Mouse (Mus musculus) Patski (cell line): Measurements from ENCODE around the gene Eif2b5. TPM values are rescaled to one million over a fixed set of nuclear protein-coding genes. Genes with fewer than 3 reads are reported as not detected.

Source experiments
- ATAC-seq: fragments of 100-300 bp; one replicate; pipeline ENCODE4 v1.8.0; 2021
- CTCF ChIA-PET: fragments of 350-600 bp; sonication (Branson Sonifier 250); formaldehyde crosslinking; loops from one replicate; lab custom pipeline; 2022; ENCODE audit warnings: inconsistent platforms; lab: Charles Lee
- POLR2A ChIA-PET: fragments of 350-600 bp; sonication (Branson Sonifier 250); formaldehyde crosslinking; loops from one replicate; lab custom pipeline; 2022; ENCODE audit warnings: antibody characterized with exemption, inconsistent platforms; lab: Charles Lee
- DNase-seq: peaks from one replicate; pipeline ENCODE4 v3.0.0-alpha.2; 2011; ENCODE audit warnings: low read depth, low spot score
- H3K27me3 ChIP-seq: fragments of 371-371 bp; one replicate; pipeline ENCODE4 v1.5.1; 2021
- CTCF ChIP-seq: fragments of 100-300 bp; IDR thresholded peaks from one replicate; pipeline ENCODE4 v1.5.1; 2021
- in situ Hi-C: fragments of 300-500 bp; cut with MboI; formaldehyde crosslinking; loops from 3 replicates; pipeline ENCODE4 v1.11.1; 2018; ENCODE audit warnings: low pct_unique_long_range_greater_than_20kb, mixed read lengths
- polyA plus RNA-seq: library from polyadenylated mRNA; unstranded; gene quantifications from one replicate; pipeline ENCODE4 v1.2.3, GENCODE M21; 2021

Eif2b5 gene
- polyA plus RNA-seq, 1 experiment from 2014 or later = 82.8 TPM

GRCm38 (mm10) chr16:20516726-20517201 is 18.1 kb downstream of the Eif2b5 start, which contains the start of gene Dvl3:
Gene Dvl3, plus strand, starts transcription at chr16:20516982.
- CTCF ChIA-PET = no interaction called here
- in situ Hi-C loops = no loop called here
- ATAC-seq = peak; percentile 98
- TF ChIP-seq CTCF = no peak
- peak; percentile 48 for DNase-seq
- POLR2A ChIA-PET = interaction anchor here (0.6 to 2.6 kb wide), 4 partner anchors 14 to 32 kb away, joined by 3 to 19 read pairs (median 4); partner anchors contain the start of genes Abcf3 and Ap2m1
- H3K27me3 ChIP-seq = no peaks in the 10 kb centered on the region

- ATAC-seq (peak; percentile 9), DNase-seq (no peak)
- H3K27me3 ChIP-seq = no peaks in the 10 kb centered on the region
- ChIA-PET POLR2A (interaction anchor here (0.6 to 2.6 kb wide), 3 partner anchors 14 to 31 kb away, joined by 3 to 19 read pairs (median 4); partner anchors contain the start of genes Abcf3 and Ap2m1), CTCF (no interaction called here)
- TF ChIP-seq CTCF = no peak
- in situ Hi-C loops = no loop called here
Measured at GRCm38 (mm10) chr16:20517216-20517615, 18.6 kb downstream of the Eif2b5 start.

GRCm38 (mm10) chr16:20517701-20518374 is 19.2 kb downstream of the Eif2b5 start:
- no peak for DNase-seq
- no peak for TF ChIP-seq CTCF
- ChIA-PET CTCF (interaction anchor here (1.1 kb wide), 1 partner anchor 9 kb away, joined by 3 read pairs; no protein-coding TSS in a partner anchor), POLR2A (interaction anchor here (0.6 to 2.6 kb wide), 3 partner anchors 18 to 91 kb away, joined by 3 to 19 read pairs (median 4); partner anchors contain the start of genes Abcf3 and Ap2m1)
- H3K27me3 ChIP-seq = no peaks in the 10 kb centered on the region
- peak; percentile 29 for ATAC-seq
- in situ Hi-C loops = no loop called here

- DNase-seq (no peak), ATAC-seq (no peak)
- ChIA-PET POLR2A (no interaction called here), CTCF (interaction anchor here (1.3 kb wide), 1 partner anchor 11 kb away, joined by 3 read pairs; no protein-coding TSS in a partner anchor)
- no peak for TF ChIP-seq CTCF
- in situ Hi-C loops = no loop called here
- H3K27me3 ChIP-seq = no peaks in the 10 kb centered on the region
Measured at GRCm38 (mm10) chr16:20523886-20524285, 25.3 kb downstream of the Eif2b5 start.

- TF ChIP-seq CTCF = no peak
- in situ Hi-C loops = no loop called here
- H3K27me3 ChIP-seq = no peaks in the 10 kb centered on the region
- ATAC-seq (no peak), DNase-seq (no peak)
- CTCF ChIA-PET = no interaction called here
- POLR2A ChIA-PET = no interaction called here
Measured at GRCm38 (mm10) chr16:20528779-20529178, 30.2 kb downstream of the Eif2b5 start.

GRCm38 (mm10) chr16:20529375-20529774 is 30.8 kb downstream of the Eif2b5 start:
- DNase-seq = no peak
- ATAC-seq = no peak
- no peaks in the 10 kb centered on the region for H3K27me3 ChIP-seq
- in situ Hi-C loops = no loop called here
- ChIA-PET POLR2A (no interaction called here), CTCF (no interaction called here)
- no peak for TF ChIP-seq CTCF

- no peaks in the 10 kb centered on the region for H3K27me3 ChIP-seq
- DNase-seq (no peak), ATAC-seq (no peak)
- ChIA-PET CTCF (no interaction called here), POLR2A (interaction anchor here (0.8 kb wide), 1 partner anchor 14 kb away, joined by 3 read pairs; no protein-coding TSS in a partner anchor)
- no peak for TF ChIP-seq CTCF
- in situ Hi-C loops = no loop called here
Measured at GRCm38 (mm10) chr16:20530941-20531340, 32.3 kb downstream of the Eif2b5 start.

- in situ Hi-C loops = no loop called here
- ChIA-PET POLR2A (interaction anchor here (0.6 to 4.1 kb wide), 5 partner anchors 13 to 572 kb away, joined by 3 to 19 read pairs (median 4); partner anchors contain the start of genes Abcf3 and Dvl3), CTCF (interaction anchor here (0.7 to 2.0 kb wide), 3 partner anchors 10 to 31 kb away, joined by 3 to 5 read pairs (median 3); no protein-coding TSS in a partner anchor)
- H3K27me3 ChIP-seq = no peaks in the 10 kb centered on the region
- ATAC-seq (no peak), DNase-seq (no peak)
- no peak for TF ChIP-seq CTCF
Measured at GRCm38 (mm10) chr16:20534617-20535295, 36.1 kb downstream of the Eif2b5 start.

GRCm38 (mm10) chr16:20535296-20536080 is 36.9 kb downstream of the Eif2b5 start, which contains the start of gene Ap2m1:
Gene Ap2m1, plus strand, starts transcription at chr16:20535478.
- in situ Hi-C loops = no loop called here
- DNase-seq = peak; percentile 92
- ATAC-seq = peak; percentile 61
- H3K27me3 ChIP-seq = no peaks in the 10 kb centered on the region
- CTCF ChIA-PET = interaction anchor here (0.7 to 2.0 kb wide), 3 partner anchors 11 to 31 kb away, joined by 3 to 5 read pairs (median 3); no protein-coding TSS in a partner anchor
- POLR2A ChIA-PET = interaction anchor here (0.6 to 4.1 kb wide), 6 partner anchors 13 to 573 kb away, joined by 3 to 19 read pairs (median 4); partner anchors contain the start of genes Abcf3 and Dvl3
- no peak for TF ChIP-seq CTCF
